Mouse (Mus musculus) thymus, adult 2 months (tissue): ENCODE data around the gene Mrpl52.
A peak's percentile ranks its signal among the peaks of the same experiment; 100 is the strongest.

Experiments used
- CTCF ChIP-seq: fragments of 200-500 bp; IDR thresholded peaks from 2 replicates; pipeline ENCODE4 v1.5.1; 2012; ENCODE audit warnings: mild to moderate bottlenecking, control low read depth, low read length, moderate library complexity, borderline replicate concordance; ENCODE audit not compliant: control insufficient read depth, poor library complexity, insufficient read depth; ENCODE audit errors: extremely low read depth
- POLR2A ChIP-seq: fragments of 200-500 bp; IDR thresholded peaks from 2 replicates; pipeline ENCODE4 v1.6.1; 2012; ENCODE audit warnings: mild to moderate bottlenecking, low read length, control low read depth, moderate library complexity; ENCODE audit not compliant: control insufficient read depth, poor library complexity, insufficient read depth; ENCODE audit errors: extremely low read depth

GRCm38 (mm10) chr14:54426689-54427398 lies at the start of gene Mrpl52:
- peak; percentile 65; the same call in 1 of the 2 replicates for TF ChIP-seq POLR2A
- TF ChIP-seq CTCF = 0 out of 2 replicates have a peak, but pooled peaks have one; percentile 34
